Mouse (Mus musculus) lung, embryonic 14.5 days (tissue): ENCODE measurements around the gene Rnf20. TPM values are rescaled to one million over a fixed set of nuclear protein-coding genes. Genes with fewer than 3 reads are reported as not detected.
A peak's percentile ranks its signal among the peaks of the same experiment; 100 is the strongest.

Experiments
- ATAC-seq: fragments of 200-750 bp; cut with Nextera tagmentation; 2 replicates; pipeline ENCODE4 v1.8.0; 2017; ENCODE audit warnings: mild to moderate bottlenecking, moderate TSS enrichment, moderate library complexity; ENCODE audit not compliant: insufficient read depth
- DNase-seq: peaks from one replicate; pipeline ENCODE4 v3.0.0-alpha.2; 2015
- H3K27ac ChIP-seq: fragments of 300-500 bp; sonication (generic); 2 replicates; pipeline ENCODE4 v1.5.1; 2014; ENCODE audit warnings: low read depth, mild to moderate bottlenecking, moderate library complexity
- H3K27me3 ChIP-seq: fragments of 300-500 bp; sonication (generic); 2 replicates; pipeline ENCODE4 v1.6.1; 2014; ENCODE audit warnings: low read length, control low read depth; ENCODE audit not compliant: insufficient read depth
- H3K36me3 ChIP-seq: fragments of 300-500 bp; sonication (generic); 2 replicates; pipeline ENCODE4 v1.6.1; 2014; ENCODE audit warnings: control low read depth; ENCODE audit not compliant: insufficient read depth
- H3K4me1 ChIP-seq: fragments of 300-500 bp; sonication (generic); 2 replicates; pipeline ENCODE4 v1.6.1; 2014; ENCODE audit warnings: antibody characterized with exemption, control low read depth; ENCODE audit not compliant: insufficient read depth
- H3K4me2 ChIP-seq: fragments of 300-500 bp; sonication (generic); 2 replicates; pipeline ENCODE4 v1.6.1; 2014; ENCODE audit warnings: mild to moderate bottlenecking
- H3K4me3 ChIP-seq: fragments of 300-500 bp; sonication (generic); 2 replicates; pipeline ENCODE4 v1.5.1; 2014; ENCODE audit warnings: low read depth, low read length
- H3K9ac ChIP-seq: fragments of 300-500 bp; sonication (generic); 2 replicates; pipeline ENCODE4 v1.6.1; 2014
- H3K9me3 ChIP-seq: fragments of 300-500 bp; sonication (generic); 2 replicates; pipeline ENCODE4 v1.6.1; 2016; ENCODE audit warnings: low read depth, low read length, control low read depth
- CTCF ChIP-seq: IDR thresholded peaks from 2 replicates; pipeline ENCODE4 v1.5.1; 2016; ENCODE audit warnings: antibody characterized with exemption, low read depth
- WGBS: fragments of 180-500 bp; shearing (Covaris S2); extraction: QIAGEN DNeasy Blood & Tissue Kit; methylation state at CpG from one replicate; pipeline ENCODE4 v1.1.7; 2014; 5-methylcytosine and 5-hydroxymethylcytosine counted together
- polyA plus RNA-seq: library from polyadenylated mRNA; unstranded; fragments of >200 nt; fragmentation: Nextera tagmentation; extraction: Ambion mirVana; gene quantifications from 2 replicates; pipeline ENCODE4 v1.2.1, GENCODE M21; 2014

The Rnf20 gene
- polyA plus RNA-seq = 56.9 and 59.6 TPM in 2 replicates

- no peak for TF ChIP-seq CTCF
- H3K27ac ChIP-seq = peak within 1 kb of the TSS; percentile 94
- peak within 1 kb of the TSS; percentile 84 for H3K4me2 ChIP-seq
- H3K4me1 ChIP-seq = no peaks in the 10 kb centered on the region
- H3K9me3 ChIP-seq = no peaks in the 10 kb centered on the region
- ATAC-seq = peak; percentile 97
- 4% methylated on average over 37 of the region's 37 CpGs for WGBS
- H3K9ac ChIP-seq = peak within 1 kb of the TSS; percentile 92
- peak; percentile 98 for DNase-seq
- no peaks in the 10 kb centered on the region for H3K27me3 ChIP-seq
- H3K4me3 ChIP-seq = peak within 1 kb of the TSS; percentile 79
- peaks cover 25% of the 10 kb centered on the region for H3K36me3 ChIP-seq
Measured at GRCm38 (mm10) chr4:49631319-49632138, at the start of gene Rnf20. Gene Rnf20, plus strand, starts transcription at chr4:49632006.

GRCm38 (mm10) chr4:49583965-49584831 lies 47.6 kb upstream of the Rnf20 start:
- peak; percentile 63 for ATAC-seq
- 31% methylated on average over 14 of the region's 14 CpGs for WGBS
- H3K4me2 ChIP-seq = no peak overlapping the region

GRCm38 (mm10) chr4:49585524-49586101 lies 46.2 kb upstream of the Rnf20 start:
- ATAC-seq = peak; percentile 63
- peak overlapping the region; percentile 21; the same call in 1 of the 2 replicates for H3K27ac ChIP-seq

More at GRCm38 (mm10) chr4:49583965-49584831, 47.6 kb upstream of the Rnf20 start:
- H3K9me3 ChIP-seq = no peaks in the 10 kb centered on the region
- no peaks in the 10 kb centered on the region for H3K36me3 ChIP-seq
- 0 out of 2 replicates have a peak, but pooled peaks cover 6% of the 10 kb centered on the region for H3K4me1 ChIP-seq
- peak; percentile 85 for DNase-seq
- no peak overlapping the region for H3K9ac ChIP-seq
- H3K4me3 ChIP-seq = no peak overlapping the region
- no peak for TF ChIP-seq CTCF
- peak overlapping the region; percentile 54; the same call in 1 of the 2 replicates for H3K27ac ChIP-seq
- no peaks in the 10 kb centered on the region for H3K27me3 ChIP-seq

GRCm38 (mm10) chr4:49586811-49587210 lies 45.0 kb upstream of the Rnf20 start:
- 88% methylated on average over 10 of the region's 10 CpGs for WGBS
- no peaks in the 10 kb centered on the region for H3K27me3 ChIP-seq
- no peak overlapping the region for H3K4me2 ChIP-seq
- H3K9me3 ChIP-seq = no peaks in the 10 kb centered on the region
- DNase-seq = no peak
- no peak overlapping the region for H3K4me3 ChIP-seq
- no peak for ATAC-seq
- no peak overlapping the region for H3K9ac ChIP-seq
- TF ChIP-seq CTCF = no peak
- no peaks in the 10 kb centered on the region for H3K36me3 ChIP-seq
- H3K27ac ChIP-seq = no peak overlapping the region
- 0 out of 2 replicates have a peak, but pooled peaks cover 6% of the 10 kb centered on the region for H3K4me1 ChIP-seq

More at GRCm38 (mm10) chr4:49585524-49586101, 46.2 kb upstream of the Rnf20 start:
- 66% methylated on average over 7 of the region's 7 CpGs for WGBS
- H3K4me3 ChIP-seq = no peak overlapping the region
- peak; percentile 47 for DNase-seq
- H3K4me1 ChIP-seq = 0 out of 2 replicates have a peak, but pooled peaks cover 6% of the 10 kb centered on the region
- H3K4me2 ChIP-seq = no peak overlapping the region
- no peaks in the 10 kb centered on the region for H3K36me3 ChIP-seq
- TF ChIP-seq CTCF = no peak
- H3K9ac ChIP-seq = no peak overlapping the region
- no peaks in the 10 kb centered on the region for H3K27me3 ChIP-seq
- H3K9me3 ChIP-seq = no peaks in the 10 kb centered on the region

GRCm38 (mm10) chr4:49590152-49590551 lies 41.7 kb upstream of the Rnf20 start:
- ATAC-seq (no peak), DNase-seq (no peak)
- no peak for TF ChIP-seq CTCF
- no peaks in the 10 kb centered on the region for H3K4me1 ChIP-seq
- H3K4me2 ChIP-seq = no peak overlapping the region
- no peaks in the 10 kb centered on the region for H3K27me3 ChIP-seq
- H3K9me3 ChIP-seq = no peaks in the 10 kb centered on the region
- H3K9ac ChIP-seq = no peak overlapping the region
- no peaks in the 10 kb centered on the region for H3K36me3 ChIP-seq
- WGBS = 78% methylated on average over 2 of the region's 2 CpGs
- H3K27ac ChIP-seq = no peak overlapping the region
- H3K4me3 ChIP-seq = no peak overlapping the region

- Histone ChIP-seq H3K27me3 (no peaks in the 10 kb centered on the region), H3K9me3 (no peaks in the 10 kb centered on the region), H3K36me3 (no peaks in the 10 kb centered on the region), H3K4me2 (peak overlapping the region; percentile 88), H3K4me3 (peak overlapping the region; percentile 71), H3K4me1 (no peaks in the 10 kb centered on the region), H3K9ac (peak overlapping the region; percentile 71), H3K27ac (peak overlapping the region; percentile 77)
- DNase-seq (peak; percentile 19), ATAC-seq (no peak; the same call in 1 of the 2 replicates)
- WGBS = 2% methylated on average over 20 of the region's 20 CpGs
- no peak for TF ChIP-seq CTCF
Measured at GRCm38 (mm10) chr4:49596846-49597182, 35.0 kb upstream of the Rnf20 start.
